Mouse (Mus musculus): ENCODE measurements around the gene Cenpn. TPM values are rescaled to one million over a fixed set of nuclear protein-coding genes. Genes with fewer than 3 reads are reported as not detected.
A peak's percentile ranks its signal among the peaks of the same experiment; 100 is the strongest.

Cenpn gene
- polyA plus RNA-seq, 1 experiment from 2014 or later, result 29.8 TPM

DNA sequence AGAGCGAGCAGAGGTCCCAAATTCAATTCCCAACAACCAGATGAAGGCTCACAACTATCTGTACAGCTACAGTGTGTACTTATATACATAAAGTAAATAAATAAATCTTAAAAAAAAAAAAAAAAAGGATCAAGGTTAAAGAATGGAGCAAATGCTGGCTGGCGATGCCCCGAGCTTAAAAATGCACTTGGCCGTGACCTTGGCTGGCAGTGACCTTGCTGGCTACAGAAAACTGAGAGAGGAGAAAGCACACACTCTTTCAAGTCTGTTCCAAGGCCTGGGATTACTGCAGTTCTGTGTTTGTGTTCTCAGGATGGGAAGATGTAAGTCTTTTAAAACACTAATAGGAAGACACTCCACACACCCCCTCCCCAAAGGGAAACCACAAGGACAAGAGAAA is 16.8 kb upstream of the Cenpn start:
- H3K27ac ChIP-seq, result no peak overlapping the region
- H3K27me3 ChIP-seq, result no peaks in the 10 kb centered on the region
- no peak overlapping the region for H3K4me2 ChIP-seq
- ATAC-seq (ENCODE audit: insufficient number of reproducible peaks, low FRiP score, low TSS enrichment, low read depth), result no peak
- H3K9ac ChIP-seq, result no peak overlapping the region
- H3K4me3 ChIP-seq, result no peak overlapping the region
- H3K4me1 ChIP-seq, result no peaks in the 10 kb centered on the region
- H3K9me3 ChIP-seq, result no peaks in the 10 kb centered on the region
- peaks cover 19% of the 10 kb centered on the region for H3K36me3 ChIP-seq
- 95% methylated on average over 4 of the region's 4 CpGs for WGBS

DNA sequence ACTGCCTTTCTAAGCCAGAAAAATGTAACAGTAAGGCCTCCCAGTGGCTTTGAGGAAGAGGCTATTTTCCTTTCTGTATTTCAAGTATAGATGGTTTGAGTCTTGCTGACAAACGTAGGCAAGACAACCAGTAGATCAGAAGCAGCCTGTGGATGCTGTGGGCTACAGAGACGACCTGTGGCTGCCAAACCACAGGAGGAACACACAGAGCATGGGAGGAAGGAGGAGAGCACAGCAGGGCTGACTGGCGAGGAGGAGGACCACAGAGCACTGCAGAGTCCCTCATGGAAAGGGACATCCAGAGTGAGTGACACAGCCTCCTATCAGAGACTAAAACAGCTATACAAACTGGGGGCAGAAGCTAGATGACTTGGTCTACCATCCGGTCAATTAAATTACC is 16.3 kb upstream of the Cenpn start:
- H3K4me2 ChIP-seq, result no peak overlapping the region

GRCm38 (mm10) chr8:116905836-116906235 is 15.7 kb upstream of the Cenpn start:
- H3K36me3 ChIP-seq, result peaks cover 24% of the 10 kb centered on the region
- WGBS, result 89% methylated on average over 4 of the region's 4 CpGs
- H3K4me1 ChIP-seq, result no peaks in the 10 kb centered on the region
- H3K4me3 ChIP-seq, result no peak overlapping the region
- no peaks in the 10 kb centered on the region for H3K9me3 ChIP-seq
- H3K27me3 ChIP-seq, result no peaks in the 10 kb centered on the region
- H3K27ac ChIP-seq, result no peak overlapping the region
- no peak for ATAC-seq (ENCODE audit: insufficient number of reproducible peaks, low FRiP score, low TSS enrichment, low read depth)
- no peak overlapping the region for H3K9ac ChIP-seq
- H3K4me2 ChIP-seq, result no peak overlapping the region

More for the DNA sequence above, 16.3 kb upstream of the Cenpn start:
- no peak overlapping the region for H3K27ac ChIP-seq
- no peaks in the 10 kb centered on the region for H3K27me3 ChIP-seq
- H3K36me3 ChIP-seq, result peaks cover 22% of the 10 kb centered on the region
- WGBS, result 83% methylated on average over 4 of the region's 4 CpGs
- no peak for ATAC-seq (ENCODE audit: insufficient number of reproducible peaks, low FRiP score, low TSS enrichment, low read depth)
- no peak overlapping the region for H3K4me3 ChIP-seq
- H3K4me1 ChIP-seq, result no peaks in the 10 kb centered on the region
- no peak overlapping the region for H3K9ac ChIP-seq
- no peaks in the 10 kb centered on the region for H3K9me3 ChIP-seq

DNA sequence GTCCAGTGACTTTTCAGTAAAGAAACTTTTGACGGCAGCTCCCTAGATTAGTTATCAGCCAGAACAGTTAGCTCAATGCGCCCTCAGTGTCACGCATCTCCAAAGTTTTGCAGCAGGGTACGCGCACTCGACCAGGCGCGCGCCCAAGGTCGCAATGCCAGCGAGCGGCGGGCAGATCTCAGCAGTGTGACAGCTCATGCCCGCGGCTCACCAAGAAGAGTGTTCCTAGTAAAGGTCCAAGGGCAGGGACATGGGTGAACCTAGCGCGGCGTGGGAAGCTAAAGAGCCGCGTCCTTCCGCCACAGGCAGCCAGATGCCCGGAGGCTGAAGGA is 559 bp upstream of the Cenpn start:
- under 1% methylated on average over 22 of the region's 22 CpGs for WGBS
- no peaks in the 10 kb centered on the region for H3K27me3 ChIP-seq
- ATAC-seq (ENCODE audit: insufficient number of reproducible peaks, low FRiP score, low TSS enrichment, low read depth), result peak; percentile 37; the same call in 1 of the 2 replicates
- H3K4me3 ChIP-seq, result peak overlapping the region; percentile 84
- peak overlapping the region; percentile 90 for H3K27ac ChIP-seq
- no peaks in the 10 kb centered on the region for H3K9me3 ChIP-seq
- peak overlapping the region; percentile 79 for H3K9ac ChIP-seq
- H3K4me1 ChIP-seq, result peaks cover 14% of the 10 kb centered on the region
- H3K36me3 ChIP-seq, result peaks cover 14% of the 10 kb centered on the region
- peak overlapping the region; percentile 70 for H3K4me2 ChIP-seq

DNA sequence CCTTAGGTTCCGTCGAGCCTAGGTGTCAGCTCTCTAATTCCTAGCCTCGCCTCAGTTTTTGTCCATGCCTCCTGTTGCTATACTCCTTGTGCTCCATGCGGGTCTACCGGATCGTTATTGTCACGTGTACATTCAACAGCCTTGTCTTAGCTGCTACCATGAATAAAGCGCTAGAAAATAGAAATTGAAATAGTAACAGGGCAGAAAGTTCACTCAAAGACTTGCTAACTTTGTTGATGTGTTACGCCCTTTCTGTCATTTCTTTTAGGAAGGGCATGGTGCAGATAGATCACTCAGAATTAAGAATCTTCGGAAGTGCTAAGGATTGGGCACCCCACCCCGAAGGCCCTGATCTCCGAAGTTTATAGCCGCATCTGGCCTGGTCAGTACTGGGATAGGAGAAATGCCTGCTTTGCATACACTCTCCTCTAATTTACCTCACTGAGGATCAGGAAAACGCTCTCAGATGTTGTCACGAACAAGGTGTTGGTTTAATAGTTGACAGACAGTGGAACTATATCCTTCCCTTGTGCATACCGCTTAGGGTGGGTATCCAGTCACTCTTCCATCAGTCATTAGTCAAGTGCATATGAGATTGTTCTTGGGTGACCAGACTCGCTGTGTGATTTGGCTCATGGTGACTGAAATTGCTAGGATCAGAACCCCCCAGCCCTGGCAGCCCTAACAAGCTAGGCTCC is 679 bp downstream of the Cenpn start:
- 25% methylated on average over 17 of the region's 17 CpGs for WGBS

GRCm38 (mm10) chr8:116923526-116923925 is 2.0 kb downstream of the Cenpn start:
- peaks cover 14% of the 10 kb centered on the region for H3K4me1 ChIP-seq
- no peak for ATAC-seq (ENCODE audit: insufficient number of reproducible peaks, low FRiP score, low TSS enrichment, low read depth)
- H3K4me2 ChIP-seq, result no peak overlapping the region
- no peaks in the 10 kb centered on the region for H3K27me3 ChIP-seq
- no peak overlapping the region for H3K27ac ChIP-seq
- 89% methylated on average over 8 of the region's 8 CpGs for WGBS
- no peak overlapping the region for H3K4me3 ChIP-seq
- no peaks in the 10 kb centered on the region for H3K9me3 ChIP-seq
- H3K36me3 ChIP-seq, result peaks cover 17% of the 10 kb centered on the region
- no peak overlapping the region for H3K9ac ChIP-seq

More for the DNA sequence above, 679 bp downstream of the Cenpn start:
- peak overlapping the region; percentile 90 for H3K27ac ChIP-seq
- ATAC-seq (ENCODE audit: insufficient number of reproducible peaks, low FRiP score, low TSS enrichment, low read depth), result no peak
- H3K4me3 ChIP-seq, result peak overlapping the region; percentile 84
- peak overlapping the region; percentile 70 for H3K4me2 ChIP-seq
- peaks cover 12% of the 10 kb centered on the region for H3K36me3 ChIP-seq
- H3K27me3 ChIP-seq, result no peaks in the 10 kb centered on the region
- peaks cover 14% of the 10 kb centered on the region for H3K4me1 ChIP-seq
- peak overlapping the region; percentile 79 for H3K9ac ChIP-seq
- H3K9me3 ChIP-seq, result no peaks in the 10 kb centered on the region

GRCm38 (mm10) chr8:116927880-116928279 is 6.3 kb downstream of the Cenpn start:
- H3K27me3 ChIP-seq, result no peaks in the 10 kb centered on the region
- H3K9ac ChIP-seq, result no peak overlapping the region
- H3K27ac ChIP-seq, result no peak overlapping the region
- H3K36me3 ChIP-seq, result peaks cover 34% of the 10 kb centered on the region
- WGBS, result 86% methylated on average over 9 of the region's 9 CpGs
- no peaks in the 10 kb centered on the region for H3K9me3 ChIP-seq
- H3K4me3 ChIP-seq, result no peak overlapping the region
- H3K4me2 ChIP-seq, result no peak overlapping the region
- no peak for ATAC-seq (ENCODE audit: insufficient number of reproducible peaks, low FRiP score, low TSS enrichment, low read depth)
- H3K4me1 ChIP-seq, result no peaks in the 10 kb centered on the region

DNA sequence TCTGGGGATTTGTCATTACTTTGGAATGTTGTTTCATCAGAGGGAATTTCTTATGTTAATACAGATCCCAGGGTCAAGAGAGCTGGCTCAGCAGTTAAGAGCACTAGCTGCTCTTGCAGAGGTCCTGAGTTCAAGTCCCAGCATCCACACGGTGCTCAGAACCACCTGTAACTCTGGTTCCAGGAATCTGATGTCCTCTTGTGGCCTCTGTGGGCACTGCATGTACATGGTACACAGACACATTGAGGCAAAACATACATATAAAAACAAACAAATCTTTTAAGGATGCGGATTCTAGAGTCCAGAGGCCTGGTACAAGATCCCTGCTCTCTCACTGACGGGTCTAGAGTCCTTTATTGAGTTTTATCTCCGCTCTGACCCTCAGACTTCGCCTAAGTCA is 7.1 kb downstream of the Cenpn start:
- peaks cover 41% of the 10 kb centered on the region for H3K36me3 ChIP-seq
- H3K27ac ChIP-seq, result no peak overlapping the region
- no peak for ATAC-seq (ENCODE audit: insufficient number of reproducible peaks, low FRiP score, low TSS enrichment, low read depth)
- H3K9me3 ChIP-seq, result no peaks in the 10 kb centered on the region
- no peak overlapping the region for H3K4me2 ChIP-seq
- no peaks in the 10 kb centered on the region for H3K27me3 ChIP-seq
- H3K4me1 ChIP-seq, result no peaks in the 10 kb centered on the region
- no peak overlapping the region for H3K4me3 ChIP-seq
- 88% methylated on average over 5 of the region's 5 CpGs for WGBS
- H3K9ac ChIP-seq, result no peak overlapping the region

DNA sequence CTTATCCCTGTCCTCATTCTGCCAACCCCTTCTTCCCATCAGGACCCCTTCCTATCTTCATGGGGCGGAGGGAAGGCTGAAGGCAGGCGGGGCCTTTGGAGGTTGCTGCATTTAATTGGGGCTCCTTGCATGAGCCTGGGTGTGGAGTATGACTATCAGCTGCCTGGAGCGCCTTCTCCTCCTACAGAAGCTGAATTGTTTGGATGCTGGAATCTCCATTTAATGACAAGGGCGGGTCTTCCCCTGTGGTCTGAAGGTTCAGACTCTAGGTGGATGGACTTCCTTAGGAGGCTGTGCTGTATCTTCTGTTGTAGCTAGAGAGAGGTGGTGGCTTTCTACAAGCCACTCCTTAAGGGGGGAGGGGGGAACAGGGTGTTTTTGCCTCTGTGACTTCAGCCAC is 13.4 kb downstream of the Cenpn start:
- ATAC-seq (ENCODE audit: insufficient number of reproducible peaks, low FRiP score, low TSS enrichment, low read depth), result no peak
- H3K36me3 ChIP-seq, result peaks cover 68% of the 10 kb centered on the region
- H3K4me3 ChIP-seq, result no peak overlapping the region
- no peaks in the 10 kb centered on the region for H3K27me3 ChIP-seq
- H3K4me2 ChIP-seq, result no peak overlapping the region
- H3K4me1 ChIP-seq, result no peaks in the 10 kb centered on the region
- H3K9ac ChIP-seq, result no peak overlapping the region
- H3K9me3 ChIP-seq, result no peaks in the 10 kb centered on the region
- 94% methylated on average over 4 of the region's 4 CpGs for WGBS
- no peak overlapping the region for H3K27ac ChIP-seq

DNA sequence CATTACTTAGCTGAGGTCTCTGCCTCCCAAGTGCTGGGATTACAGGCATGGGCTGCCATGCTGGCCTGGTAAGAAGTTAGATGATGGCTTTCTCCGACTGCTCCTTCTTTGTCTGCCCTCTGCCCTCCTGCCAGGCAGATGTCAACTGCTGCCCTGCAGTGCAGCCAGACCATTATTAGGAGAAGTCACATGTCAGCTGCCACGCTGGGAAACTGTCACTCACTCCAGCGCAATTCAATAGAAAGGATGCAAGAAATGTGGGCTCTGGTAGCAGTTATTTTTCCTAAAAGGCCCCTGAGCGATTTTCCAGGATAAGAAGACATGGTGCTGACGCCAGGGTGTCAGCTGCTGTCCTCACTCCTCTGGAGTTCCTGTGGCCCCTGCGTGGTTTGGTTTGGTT is 14.0 kb downstream of the Cenpn start:
- Histone ChIP-seq H3K27ac (no peak overlapping the region), H3K4me3 (no peak overlapping the region), H3K9me3 (no peaks in the 10 kb centered on the region), H3K9ac (no peak overlapping the region), H3K27me3 (no peaks in the 10 kb centered on the region), H3K4me2 (no peak overlapping the region), H3K36me3 (peaks cover 70% of the 10 kb centered on the region), H3K4me1 (no peaks in the 10 kb centered on the region)
- WGBS, result 88% methylated on average over 6 of the region's 6 CpGs
- no peak for ATAC-seq (ENCODE audit: insufficient number of reproducible peaks, low FRiP score, low TSS enrichment, low read depth)

- no peak for ATAC-seq (ENCODE audit: insufficient number of reproducible peaks, low FRiP score, low TSS enrichment, low read depth)
- Histone ChIP-seq H3K4me3 (no peak overlapping the region; the same call in 1 of the 2 replicates), H3K27ac (no peak overlapping the region), H3K36me3 (peaks cover 15% of the 10 kb centered on the region), H3K27me3 (no peaks in the 10 kb centered on the region), H3K9ac (no peak overlapping the region), H3K9me3 (no peaks in the 10 kb centered on the region), H3K4me1 (peaks cover 16% of the 10 kb centered on the region), H3K4me2 (no peak overlapping the region)
- 78% methylated on average over 12 of the region's 12 CpGs for WGBS
These were observed 20.9 kb downstream of the Cenpn start for GRCm38 (mm10) chr8:116942284-116943058.

DNA sequence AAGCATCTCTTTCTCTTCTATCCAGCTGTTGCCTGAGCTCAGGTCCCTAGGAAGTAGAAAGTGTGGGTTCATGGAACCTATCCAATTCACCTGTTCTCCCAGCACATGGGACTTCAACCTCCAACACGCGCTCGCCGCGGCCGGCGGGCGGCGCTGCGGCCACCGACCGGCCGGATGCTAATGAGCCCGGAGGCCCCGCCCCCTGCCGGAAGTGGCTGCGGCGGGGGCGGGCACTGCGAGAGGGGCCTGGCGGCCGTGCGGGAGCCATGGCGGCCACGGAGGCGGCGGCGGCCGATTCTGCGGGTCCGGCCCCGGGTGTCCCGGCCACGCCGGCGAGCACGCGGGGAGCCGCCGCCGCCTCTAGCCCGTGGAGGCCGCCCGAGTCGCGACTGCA is 21.6 kb downstream of the Cenpn start, which contains the start of gene Atmin:
TSS of gene Atmin (plus strand) at position 233 of the 394 bp plus-strand sequence.
- Histone ChIP-seq H3K9me3 (no peaks in the 10 kb centered on the region), H3K36me3 (peaks cover 9% of the 10 kb centered on the region), H3K27ac (peak within 1 kb of the TSS; percentile 33), H3K9ac (peak within 1 kb of the TSS; percentile 89), H3K4me1 (peaks cover 16% of the 10 kb centered on the region), H3K27me3 (no peaks in the 10 kb centered on the region), H3K4me2 (peak within 1 kb of the TSS; percentile 86), H3K4me3 (peak within 1 kb of the TSS; percentile 95)
- under 1% methylated on average over 45 of the region's 46 CpGs for WGBS
- peak; percentile 77 for ATAC-seq (ENCODE audit: insufficient number of reproducible peaks, low FRiP score, low TSS enrichment, low read depth)
